Mouse (Mus musculus) erythroblast, embryonic 14.5 days (primary cell): ENCODE measurements around the gene Sobp. TPM values are rescaled to one million over a fixed set of nuclear protein-coding genes. Genes with fewer than 3 reads are reported as not detected.

Source experiments
- H3K27me3 ChIP-seq: 2 replicates; pipeline ENCODE4 v1.6.1; 2012; ENCODE audit warnings: inconsistent platforms; ENCODE audit not compliant: control insufficient read depth
- H3K36me3 ChIP-seq: 2 replicates; pipeline ENCODE4 v1.6.1; 2012; ENCODE audit warnings: mild to moderate bottlenecking, inconsistent platforms; ENCODE audit not compliant: control insufficient read depth
- H3K4me1 ChIP-seq: 2 replicates; pipeline ENCODE4 v1.6.1; 2012; ENCODE audit warnings: inconsistent platforms; ENCODE audit not compliant: control insufficient read depth
- H3K4me3 ChIP-seq: replicated peaks from 2 replicates; pipeline ENCODE3; 2012; ENCODE audit warnings: moderate library complexity, mild to moderate bottlenecking, inconsistent platforms
- H3K9me3 ChIP-seq: 2 replicates; pipeline ENCODE4 v1.6.1; 2012; ENCODE audit warnings: low read length, inconsistent platforms, mixed read lengths; ENCODE audit not compliant: control insufficient read depth
- GATA1 ChIP-seq: IDR thresholded peaks from 2 replicates; pipeline ENCODE4 v1.6.1; 2012; ENCODE audit warnings: low read length, inconsistent platforms, mixed read lengths
- TAL1 ChIP-seq: IDR thresholded peaks from 3 replicates; pipeline ENCODE4 v1.6.1; 2012; ENCODE audit warnings: low read length, inconsistent platforms, mixed read lengths
- polyA plus RNA-seq: library from polyadenylated mRNA; stranded (reverse); fragments of >175 nt; gene quantifications from 2 replicates; pipeline ENCODE4 v1.2.3, GENCODE M21; 2012

The Sobp gene
- polyA plus RNA-seq, 1 experiment = not detected

GRCm38 (mm10) chr10:43053861-43054560 lies 120.3 kb downstream of the Sobp start:
- Histone ChIP-seq H3K27me3 (no peaks in the 10 kb centered on the region), H3K9me3 (no peaks in the 10 kb centered on the region), H3K4me3 (no peak overlapping the region), H3K4me1 (no peaks in the 10 kb centered on the region), H3K36me3 (no peaks in the 10 kb centered on the region)
- TF ChIP-seq GATA1 (no peak), TAL1 (no peak)

GRCm38 (mm10) chr10:43052462-43052861 lies 121.9 kb downstream of the Sobp start:
- Histone ChIP-seq H3K27me3 (no peaks in the 10 kb centered on the region), H3K4me3 (no peak overlapping the region), H3K9me3 (no peaks in the 10 kb centered on the region), H3K4me1 (no peaks in the 10 kb centered on the region), H3K36me3 (no peaks in the 10 kb centered on the region)
- TF ChIP-seq GATA1 = no peak
- no peak for TF ChIP-seq TAL1

GRCm38 (mm10) chr10:43047804-43048348 lies 126.5 kb downstream of the Sobp start:
- no peak overlapping the region for H3K4me3 ChIP-seq
- H3K9me3 ChIP-seq = no peaks in the 10 kb centered on the region
- no peaks in the 10 kb centered on the region for H3K4me1 ChIP-seq
- no peaks in the 10 kb centered on the region for H3K36me3 ChIP-seq
- no peaks in the 10 kb centered on the region for H3K27me3 ChIP-seq
- TF ChIP-seq GATA1 (no peak), TAL1 (no peak)

GRCm38 (mm10) chr10:43043351-43044209 lies 130.8 kb downstream of the Sobp start:
- Histone ChIP-seq H3K36me3 (no peaks in the 10 kb centered on the region), H3K9me3 (no peaks in the 10 kb centered on the region)
- TF ChIP-seq GATA1 (no peak), TAL1 (no peak)

GRCm38 (mm10) chr10:43042591-43043327 lies 131.6 kb downstream of the Sobp start:
- Histone ChIP-seq H3K9me3 (no peaks in the 10 kb centered on the region), H3K36me3 (no peaks in the 10 kb centered on the region), H3K4me3 (no peak overlapping the region), H3K4me1 (no peaks in the 10 kb centered on the region), H3K27me3 (no peaks in the 10 kb centered on the region)
- TF ChIP-seq TAL1 (no peak), GATA1 (no peak)

More at GRCm38 (mm10) chr10:43043351-43044209, 130.8 kb downstream of the Sobp start:
- Histone ChIP-seq H3K4me3 (no peak overlapping the region), H3K4me1 (no peaks in the 10 kb centered on the region), H3K27me3 (no peaks in the 10 kb centered on the region)

GRCm38 (mm10) chr10:43041794-43042193 lies 132.5 kb downstream of the Sobp start:
- Histone ChIP-seq H3K9me3 (no peaks in the 10 kb centered on the region), H3K36me3 (no peaks in the 10 kb centered on the region), H3K4me3 (no peak overlapping the region), H3K4me1 (no peaks in the 10 kb centered on the region), H3K27me3 (no peaks in the 10 kb centered on the region)
- TF ChIP-seq GATA1 (no peak), TAL1 (no peak)

- H3K4me1 ChIP-seq = no peaks in the 10 kb centered on the region
- no peak overlapping the region for H3K4me3 ChIP-seq
- H3K27me3 ChIP-seq = no peaks in the 10 kb centered on the region
- no peak for TF ChIP-seq GATA1
- no peak for TF ChIP-seq TAL1
- no peaks in the 10 kb centered on the region for H3K36me3 ChIP-seq
- H3K9me3 ChIP-seq = no peaks in the 10 kb centered on the region
Observed at GRCm38 (mm10) chr10:43037455-43037793, 136.9 kb downstream of the Sobp start.

GRCm38 (mm10) chr10:43036646-43037454 lies 137.5 kb downstream of the Sobp start:
- TF ChIP-seq TAL1 (no peak), GATA1 (no peak)
- no peaks in the 10 kb centered on the region for H3K27me3 ChIP-seq
- H3K4me1 ChIP-seq = no peaks in the 10 kb centered on the region
- no peaks in the 10 kb centered on the region for H3K9me3 ChIP-seq
- no peaks in the 10 kb centered on the region for H3K36me3 ChIP-seq
- no peak overlapping the region for H3K4me3 ChIP-seq
